Mouse (Mus musculus) CH12.LX (cell line): Measurements from ENCODE around the gene Dhcr24. TPM values are rescaled to one million over a fixed set of nuclear protein-coding genes. Genes with fewer than 3 reads are reported as not detected.

Source experiments
- DNase-seq: peaks from one replicate; pipeline ENCODE4 v3.0.0-alpha.2; 2013; ENCODE audit errors: extremely low read depth
- H3K27ac ChIP-seq: 2 replicates; pipeline ENCODE4 v1.5.1; 2012; ENCODE audit warnings: low read depth, mild to moderate bottlenecking, control low read depth, moderate library complexity; ENCODE audit not compliant: insufficient read depth
- H3K27me3 ChIP-seq: replicated peaks from 2 replicates; pipeline ENCODE3; 2012; ENCODE audit warnings: inconsistent platforms
- H3K36me3 ChIP-seq, 2 experiments: replicated peaks in 1 of 2; 2 replicates each; pipeline versions ENCODE3 to v1.6.1; 2012; ENCODE audit warnings: inconsistent platforms in 1 of 2, low read length in 1 of 2, mild to moderate bottlenecking in 1 of 2, mixed read lengths in 1 of 2, moderate library complexity in 1 of 2; ENCODE audit not compliant: control insufficient read depth in 1 of 2, insufficient read depth in 1 of 2
- H3K4me1 ChIP-seq, 2 experiments: 2 replicates each; pipeline ENCODE4 v1.6.1; 2012; ENCODE audit warnings: inconsistent platforms in 1 of 2, moderate library complexity in 1 of 2; ENCODE audit not compliant: insufficient read depth in 2 of 2, control insufficient read depth in 1 of 2
- H3K4me2 ChIP-seq: 2 replicates; pipeline ENCODE4 v1.6.1; 2012; ENCODE audit warnings: low read depth, mild to moderate bottlenecking, control low read depth; ENCODE audit not compliant: poor library complexity, insufficient read depth, severe bottlenecking
- H3K4me3 ChIP-seq, 3 experiments: fragments of 150-350 bp in 1 of 3; sonication (generic) in 1 of 3; replicated peaks in 1 of 3; 2 replicates each; pipeline versions ENCODE3 to v1.5.1; 2011 to 2012; ENCODE audit warnings: low read depth in 2 of 3, low read length in 2 of 3, mild to moderate bottlenecking in 2 of 3, moderate library complexity in 2 of 3, control low read depth in 1 of 3, improper control_type of control experiment in 1 of 3, inconsistent platforms in 1 of 3, mixed read lengths in 1 of 3; ENCODE audit not compliant: poor library complexity in 1 of 3
- H3K79me2 ChIP-seq: replicated peaks from 2 replicates; pipeline ENCODE4 v1.6.1; 2012; ENCODE audit warnings: mild to moderate bottlenecking, moderate library complexity; ENCODE audit not compliant: control insufficient read depth, poor library complexity, insufficient read depth, severe bottlenecking; ENCODE audit errors: extremely low read depth
- H3K9ac ChIP-seq: 2 replicates; pipeline ENCODE4 v1.6.1; 2012; ENCODE audit warnings: low read depth, mild to moderate bottlenecking, control low read depth, moderate library complexity; ENCODE audit not compliant: insufficient read depth
- H3K9me3 ChIP-seq: replicated peaks from 2 replicates; pipeline ENCODE3; 2012; ENCODE audit warnings: low read length, inconsistent platforms, mixed read lengths
- BHLHE40 ChIP-seq: IDR thresholded peaks from 2 replicates; pipeline ENCODE4 v1.6.1; 2011; ENCODE audit warnings: mild to moderate bottlenecking, low read depth, low read length, improper control_type of control experiment
- CTCF ChIP-seq, 2 experiments: IDR thresholded peaks in 1 of 2; conservative IDR thresholded peaks in 1 of 2; 2 replicates each; pipeline ENCODE4 v1.5.1; 2011 to 2012; ENCODE audit warnings: low read depth in 2 of 2, low read length in 2 of 2, improper control_type of control experiment in 1 of 2, inconsistent platforms in 1 of 2, mild to moderate bottlenecking in 1 of 2, moderate library complexity in 1 of 2
- E2F4 ChIP-seq: IDR thresholded peaks from 2 replicates; pipeline ENCODE4 v1.6.1; 2011; ENCODE audit warnings: low read depth, low read length, improper control_type of control experiment; ENCODE audit not compliant: insufficient replicate concordance
- ELF1 ChIP-seq: IDR thresholded peaks from 2 replicates; pipeline ENCODE4 v1.6.1; 2014; ENCODE audit warnings: low read depth, mild to moderate bottlenecking, inconsistent platforms, low read length, improper control_type of control experiment
- EP300 ChIP-seq: IDR thresholded peaks from 2 replicates; pipeline ENCODE4 v1.6.1; 2011; ENCODE audit warnings: low read length, improper control_type of control experiment
- ETS1 ChIP-seq: conservative IDR thresholded peaks from 2 replicates; pipeline ENCODE4 v1.6.1; 2012; ENCODE audit warnings: low read depth, mild to moderate bottlenecking, inconsistent platforms, low read length, improper control_type of control experiment, moderate library complexity
- GABPA ChIP-seq: IDR thresholded peaks from 2 replicates; pipeline ENCODE4 v1.6.1; 2012; ENCODE audit warnings: low read depth, low read length, improper control_type of control experiment, inconsistent platforms; ENCODE audit not compliant: insufficient replicate concordance
- HCFC1 ChIP-seq: IDR thresholded peaks from 2 replicates; pipeline ENCODE4 v1.6.1; 2012; ENCODE audit warnings: low read depth, mild to moderate bottlenecking, inconsistent platforms, low read length, improper control_type of control experiment
- JUN ChIP-seq: IDR thresholded peaks from 2 replicates; pipeline ENCODE4 v1.6.1; 2011; ENCODE audit warnings: low read depth, mild to moderate bottlenecking, low read length, improper control_type of control experiment, moderate library complexity; ENCODE audit not compliant: insufficient read depth
- JUND ChIP-seq: conservative IDR thresholded peaks from 2 replicates; pipeline ENCODE4 v1.6.1; 2011; ENCODE audit warnings: low read depth, low read length, improper control_type of control experiment
- KAT2A ChIP-seq: IDR thresholded peaks from 2 replicates; pipeline ENCODE4 v1.6.1; 2012; ENCODE audit warnings: low read length, improper control_type of control experiment, inconsistent platforms; ENCODE audit not compliant: insufficient replicate concordance
- MAFK ChIP-seq: IDR thresholded peaks from 2 replicates; pipeline ENCODE4 v1.6.1; 2011; ENCODE audit warnings: low read length, improper control_type of control experiment; ENCODE audit not compliant: insufficient replicate concordance
- MAX ChIP-seq: IDR thresholded peaks from 2 replicates; pipeline ENCODE4 v1.6.1; 2011; ENCODE audit warnings: low read length, improper control_type of control experiment
- MAZ ChIP-seq: IDR thresholded peaks from 2 replicates; pipeline ENCODE4 v1.6.1; 2012; ENCODE audit warnings: low read depth, mild to moderate bottlenecking, inconsistent platforms, low read length, improper control_type of control experiment, moderate library complexity
- MEF2A ChIP-seq: IDR thresholded peaks from 2 replicates; pipeline ENCODE4 v1.6.1; 2014; ENCODE audit warnings: low read depth, mild to moderate bottlenecking, inconsistent platforms, low read length, improper control_type of control experiment, borderline replicate concordance
- MXI1 ChIP-seq: IDR thresholded peaks from 2 replicates; pipeline ENCODE4 v1.6.1; 2011; ENCODE audit warnings: mild to moderate bottlenecking, low read depth, low read length, improper control_type of control experiment
- NELFE ChIP-seq: IDR thresholded peaks from 2 replicates; pipeline ENCODE4 v1.6.1; 2011; ENCODE audit warnings: low read depth, low read length, improper control_type of control experiment
- NRF1 ChIP-seq: IDR thresholded peaks from 2 replicates; pipeline ENCODE4 v1.6.1; 2014; ENCODE audit warnings: low read depth, mild to moderate bottlenecking, inconsistent platforms, low read length, improper control_type of control experiment, moderate library complexity
- PAX5 ChIP-seq: IDR thresholded peaks from 2 replicates; pipeline ENCODE4 v1.6.1; 2012; ENCODE audit warnings: low read length, inconsistent platforms, mixed read lengths
- POLR2A ChIP-seq: IDR thresholded peaks from 2 replicates; pipeline ENCODE4 v1.6.1; 2011; ENCODE audit warnings: low read depth, mild to moderate bottlenecking, improper control_type of control experiment, low read length
- POLR2AphosphoS2 ChIP-seq: IDR thresholded peaks from 2 replicates; pipeline ENCODE4 v1.6.1; 2011; ENCODE audit warnings: low read depth, low read length, improper control_type of control experiment
- RAD21 ChIP-seq: IDR thresholded peaks from 2 replicates; pipeline ENCODE4 v1.6.1; 2011; ENCODE audit warnings: low read depth, mild to moderate bottlenecking, low read length, improper control_type of control experiment, moderate library complexity
- SMC3 ChIP-seq: IDR thresholded peaks from 2 replicates; pipeline ENCODE4 v1.6.1; 2011; ENCODE audit warnings: low read depth, low read length, improper control_type of control experiment
- TCF12 ChIP-seq: IDR thresholded peaks from 2 replicates; pipeline ENCODE4 v1.6.1; 2014; ENCODE audit warnings: low read depth, mild to moderate bottlenecking, inconsistent platforms, low read length, improper control_type of control experiment
- UBTF ChIP-seq: IDR thresholded peaks from 2 replicates; pipeline ENCODE4 v1.6.1; 2012; ENCODE audit warnings: low read depth, mild to moderate bottlenecking, inconsistent platforms, low read length, improper control_type of control experiment, moderate library complexity
- ZC3H11A ChIP-seq: IDR thresholded peaks from 2 replicates; pipeline ENCODE4 v1.6.1; 2012; ENCODE audit warnings: low read depth, mild to moderate bottlenecking, inconsistent platforms, low read length, improper control_type of control experiment
- ZKSCAN1 ChIP-seq: IDR thresholded peaks from 2 replicates; pipeline ENCODE4 v1.6.1; 2012; ENCODE audit warnings: low read depth, inconsistent platforms, low read length, improper control_type of control experiment, borderline replicate concordance
- ZMIZ1 ChIP-seq: IDR thresholded peaks from 2 replicates; pipeline ENCODE4 v1.6.1; 2012; ENCODE audit warnings: low read depth, mild to moderate bottlenecking, inconsistent platforms, low read length, improper control_type of control experiment
- ZNF384 ChIP-seq: IDR thresholded peaks from 2 replicates; pipeline ENCODE4 v1.6.1; 2012; ENCODE audit warnings: low read depth, low read length, improper control_type of control experiment, inconsistent platforms
- dilution Hi-C: fragments of 300-500 bp; cut with MboI; formaldehyde crosslinking; loops from 2 replicates; pipeline ENCODE4 v1.14.3; 2020; ENCODE audit warnings: low sequenced_read_pairs; ENCODE audit not compliant: extremely low pct_unique_long_range_greater_than_20kb, extremely low pct_ligation_motif_present
- in situ Hi-C: fragments of 300-500 bp; cut with MboI; formaldehyde crosslinking; loops from 3 replicates; pipeline ENCODE4 v1.14.3; 2019; ENCODE audit warnings: low sequenced_read_pairs, low pct_ligation_motif_present, low pct_unique_long_range_greater_than_20kb, mixed read lengths
- polyA plus RNA-seq: library from polyadenylated mRNA; unstranded; fragments of >175 nt; gene quantifications from 2 replicates; pipeline ENCODE4 v1.2.1, GENCODE M21; 2012; ENCODE audit warnings: low read depth; ENCODE audit not compliant: insufficient read length
- total RNA-seq, 2 experiments: library from RNA; depleted of rRNA; stranded (reverse); fragments of 300-350 nt in 1 of 2; fragments of >200 nt in 1 of 2; gene quantifications; 2 replicates each; pipeline ENCODE4 v1.2.3; 2012 to 2014

Gene Dhcr24
- total and polyA plus RNA-seq, 3 experiments, result 41.4 to 90.5 (median 46.9) TPM

GRCm38 (mm10) chr4:106527856-106528547 lies 32.8 kb upstream of the Dhcr24 start:
- Histone ChIP-seq H3K4me2 (no peak overlapping the region), H3K36me3 (no peaks in the 10 kb centered on the region), H3K4me1 (peaks cover 9 to 23% of the 10 kb centered on the region in 2 experiments), H3K9ac (no peak overlapping the region), H3K9me3 (no peaks in the 10 kb centered on the region), H3K27me3 (no peaks in the 10 kb centered on the region), H3K27ac (no peak overlapping the region), H3K79me2 (no peaks in the 10 kb centered on the region), H3K4me3 (no peak overlapping the region)
- in situ Hi-C loops, result loop anchor here (5.0 kb wide), 1 partner anchor 36 kb away; the partner anchor contains the start of gene Bsnd
- DNase-seq, result peak; percentile 19
- TF ChIP-seq ZNF384 (no peak), CTCF (conservative IDR thresholded peaks at IDR 0.05 in 1 of 2, IDR thresholded peaks at IDR 0.05 in 1 of 2; ENCODE audit: low read depth in 2 of 2, low read length in 2 of 2) (peak in 1 of 2 experiments; percentile 54; a peak in 2 of 4 replicates), RAD21 (peak; percentile 1; the same call in 1 of the 2 replicates), SMC3 (peak; percentile 25)
- dilution Hi-C loops, result no loop called here

GRCm38 (mm10) chr4:106529375-106530112 lies 31.3 kb upstream of the Dhcr24 start:
- no peaks in the 10 kb centered on the region for H3K9me3 ChIP-seq
- H3K27me3 ChIP-seq, result no peaks in the 10 kb centered on the region
- dilution Hi-C loops (no loop called here), in situ Hi-C loops (loop anchor here (5.0 kb wide), 2 partner anchors 37 to 57 kb away; partner anchors contain the start of gene Bsnd)
- H3K4me1 ChIP-seq, result peaks cover 4 to 28% of the 10 kb centered on the region in 2 experiments; a peak in 3 of 4 replicates
- H3K4me2 ChIP-seq, result peak overlapping the region; percentile 49
- peak overlapping the region; percentile 60 for H3K9ac ChIP-seq
- H3K27ac ChIP-seq, result 0 out of 2 replicates have a peak overlapping the region, but pooled peaks have one; percentile 15
- H3K79me2 ChIP-seq, result no peaks in the 10 kb centered on the region
- peak; percentile 95 for DNase-seq
- H3K36me3 ChIP-seq, result no peaks in the 10 kb centered on the region
- H3K4me3 ChIP-seq, result peak overlapping the region; percentile 23 to 49 (median 38)
- TF ChIP-seq JUN (no peak), BHLHE40 (peak; percentile 25; the same call in 1 of the 2 replicates), NELFE (peak; percentile 86; the same call in 1 of the 2 replicates), CTCF (conservative IDR thresholded peaks at IDR 0.05 in 1 of 2, IDR thresholded peaks at IDR 0.05 in 1 of 2; ENCODE audit: low read depth in 2 of 2, low read length in 2 of 2) (peak; percentile 92 to 100), ETS1 (no peak), MAZ (no peak), NRF1 (no peak), POLR2AphosphoS2 (no peak), GABPA (no peak), UBTF (no peak), ZMIZ1 (no peak), PAX5 (no peak), JUND (0 out of 2 replicates have a peak, but pooled peaks have one; percentile 16), EP300 (no peak), MEF2A (no peak), ZC3H11A (peak; percentile 81), E2F4 (no peak), ZKSCAN1 (no peak), MXI1 (0 out of 2 replicates have a peak, but pooled peaks have one; percentile 28), ELF1 (peak; percentile 70), RAD21 (peak; percentile 98), MAX (no peak), MAFK (no peak), HCFC1 (peak; percentile 18), POLR2A (no peak), TCF12 (peak; percentile 56; the same call in 1 of the 2 replicates), KAT2A (no peak)
